Mouse (Mus musculus) small intestine, adult 2 months (tissue): ENCODE measurements around the gene Luc7l3.

Source experiments
- CTCF ChIP-seq: fragments of 200-500 bp; IDR thresholded peaks from 2 replicates; pipeline ENCODE4 v1.5.1; 2012; ENCODE audit warnings: low read depth, mild to moderate bottlenecking, control low read depth, inconsistent platforms, low read length, moderate library complexity, mixed read lengths; ENCODE audit not compliant: insufficient replicate concordance, insufficient read length; ENCODE audit errors: extremely low read depth
- POLR2A ChIP-seq: fragments of 200-500 bp; IDR thresholded peaks from 2 replicates; pipeline ENCODE4 v1.6.1; 2012; ENCODE audit warnings: low read depth, mild to moderate bottlenecking, control low read depth, inconsistent platforms, low read length, moderate library complexity

DNA sequence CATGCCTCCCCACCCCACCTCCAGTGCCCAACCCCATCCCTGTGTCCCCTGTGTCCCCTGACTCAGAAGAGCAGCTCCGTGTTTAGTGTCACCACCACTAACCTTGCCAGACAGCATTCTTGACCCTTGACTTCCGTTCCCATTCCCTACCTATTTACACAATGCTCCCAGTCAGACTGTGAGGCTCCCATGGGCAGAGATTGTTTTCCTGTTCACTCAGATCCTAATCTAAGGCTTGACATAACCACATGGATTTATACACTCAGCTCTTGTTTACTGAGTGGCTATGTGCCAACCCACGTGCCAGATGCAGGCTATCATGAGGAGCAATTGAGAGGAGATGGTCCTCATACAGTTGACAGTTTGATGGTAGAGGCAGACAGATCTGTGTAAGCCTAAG lies 43.6 kb upstream of the Luc7l3 start:
- TF ChIP-seq CTCF (no peak), POLR2A (no peak)
